Mouse (Mus musculus) retina, postnatal 1 day (tissue): ENCODE results near the gene B4galt4.
A peak's percentile ranks its signal among the peaks of the same experiment; 100 is the strongest.

ENCODE experiments used
- DNase-seq: peaks from one replicate; pipeline ENCODE4 v3.0.0-alpha.2; 2012

Gene B4galt4

DNA sequence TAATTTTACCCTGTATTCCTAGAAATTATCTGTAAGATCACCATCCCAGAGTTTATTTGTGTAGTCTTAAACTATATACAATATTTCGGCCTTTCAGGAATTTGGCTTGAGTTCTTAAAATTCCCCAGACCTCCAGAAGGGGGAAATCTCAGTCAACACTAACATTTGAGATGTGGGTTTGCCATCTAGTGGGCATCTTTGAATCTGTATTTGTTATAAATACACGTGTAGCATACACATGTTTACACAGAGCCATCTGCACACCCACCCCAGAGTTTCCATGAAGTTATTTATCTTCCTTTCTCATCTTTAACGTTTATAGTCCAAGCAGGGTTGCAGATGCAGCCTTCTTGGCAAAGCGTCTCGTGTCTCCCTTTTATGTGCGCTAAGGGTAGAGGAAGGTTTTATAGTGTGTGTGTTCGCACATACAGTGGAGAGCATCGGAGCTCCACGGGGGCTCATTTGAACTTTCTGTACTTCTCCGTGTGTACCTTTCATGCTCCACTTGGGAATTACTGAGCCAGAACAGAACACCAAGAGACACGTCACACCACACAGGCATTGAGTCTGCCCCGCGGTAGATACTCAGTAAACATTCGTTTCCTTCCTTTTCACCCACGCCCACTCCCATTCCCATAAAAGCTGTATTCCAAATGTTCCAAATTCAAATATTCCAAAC lies 12.3 kb upstream of the B4galt4 start:
- DNase-seq = peak; percentile 68

DNA sequence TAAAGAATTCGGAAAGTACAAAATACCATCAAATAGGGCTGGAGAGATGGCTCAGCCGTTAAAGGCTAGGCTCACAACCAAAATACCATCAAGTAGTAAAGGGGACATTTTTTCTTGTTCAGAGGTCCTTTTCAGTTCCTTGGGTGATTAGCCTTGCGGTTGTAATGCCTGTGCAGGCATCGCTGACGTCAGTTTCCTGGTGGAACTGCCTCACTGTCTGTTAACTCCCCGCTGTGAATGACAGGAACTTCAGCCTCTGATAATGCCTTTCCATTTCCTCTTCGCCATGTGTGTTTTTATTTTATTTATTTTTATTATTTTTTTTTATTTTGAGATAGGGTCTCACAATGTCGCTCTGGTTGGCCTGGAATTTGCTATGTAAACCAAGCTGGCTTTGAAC lies 11.1 kb upstream of the B4galt4 start:
- no peak for DNase-seq

DNA sequence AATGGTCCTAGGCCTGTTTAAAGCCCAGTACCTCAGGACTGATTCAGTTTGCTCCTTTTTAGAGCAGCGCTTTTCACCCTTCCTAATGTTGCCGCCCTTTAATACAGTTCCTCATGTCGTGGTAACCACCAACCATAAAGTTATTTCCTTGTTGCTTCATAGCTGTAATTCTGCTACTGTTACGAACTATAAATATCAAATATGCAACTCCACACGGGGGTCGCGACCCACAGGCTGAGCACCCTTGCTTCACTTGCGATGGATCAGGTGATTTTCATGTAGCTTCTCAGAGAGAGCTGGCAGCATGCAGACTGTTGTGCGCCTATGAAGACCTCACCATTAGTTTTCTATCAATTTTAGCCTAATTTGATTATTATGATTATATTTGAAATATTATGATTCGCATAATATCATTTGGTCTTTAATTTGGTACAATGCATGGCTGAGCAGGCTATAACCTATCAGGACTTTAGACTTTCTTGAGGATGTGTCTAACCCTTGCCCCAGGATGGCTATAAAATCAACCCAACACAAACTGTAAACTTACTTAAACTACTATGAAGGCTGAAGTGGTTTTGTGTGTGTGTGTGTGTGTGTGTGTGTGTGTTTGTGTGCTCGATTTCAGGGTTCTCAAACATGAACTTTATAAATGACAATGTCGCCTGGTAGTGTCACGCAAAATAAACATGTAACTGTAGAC lies 710 bp upstream of the B4galt4 start:
- DNase-seq = no peak

DNA sequence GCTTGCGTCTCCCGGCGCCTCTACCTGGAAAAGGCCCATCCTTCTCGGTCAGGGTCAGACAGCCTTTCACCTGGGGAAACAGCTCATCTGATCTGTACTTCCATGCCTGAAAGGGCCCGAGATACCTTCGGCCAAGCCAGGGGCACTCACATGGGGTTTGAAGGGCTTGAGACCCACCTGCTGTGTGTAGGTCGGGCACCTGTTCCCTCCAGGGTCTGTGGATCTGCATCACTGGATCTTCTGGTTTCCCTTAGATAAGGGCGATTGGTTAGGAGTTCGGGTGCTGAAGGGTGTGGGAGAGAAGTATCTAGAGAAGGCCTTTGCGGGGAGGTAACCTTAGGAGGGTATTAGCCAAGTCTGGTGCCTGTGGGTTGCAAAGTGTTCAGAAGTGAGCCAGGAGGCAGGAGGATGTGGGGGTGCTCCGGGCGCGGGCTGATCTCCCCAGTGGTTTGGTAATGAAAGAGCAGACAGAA lies 631 bp downstream of the B4galt4 start:
- peak; percentile 50 for DNase-seq

DNA sequence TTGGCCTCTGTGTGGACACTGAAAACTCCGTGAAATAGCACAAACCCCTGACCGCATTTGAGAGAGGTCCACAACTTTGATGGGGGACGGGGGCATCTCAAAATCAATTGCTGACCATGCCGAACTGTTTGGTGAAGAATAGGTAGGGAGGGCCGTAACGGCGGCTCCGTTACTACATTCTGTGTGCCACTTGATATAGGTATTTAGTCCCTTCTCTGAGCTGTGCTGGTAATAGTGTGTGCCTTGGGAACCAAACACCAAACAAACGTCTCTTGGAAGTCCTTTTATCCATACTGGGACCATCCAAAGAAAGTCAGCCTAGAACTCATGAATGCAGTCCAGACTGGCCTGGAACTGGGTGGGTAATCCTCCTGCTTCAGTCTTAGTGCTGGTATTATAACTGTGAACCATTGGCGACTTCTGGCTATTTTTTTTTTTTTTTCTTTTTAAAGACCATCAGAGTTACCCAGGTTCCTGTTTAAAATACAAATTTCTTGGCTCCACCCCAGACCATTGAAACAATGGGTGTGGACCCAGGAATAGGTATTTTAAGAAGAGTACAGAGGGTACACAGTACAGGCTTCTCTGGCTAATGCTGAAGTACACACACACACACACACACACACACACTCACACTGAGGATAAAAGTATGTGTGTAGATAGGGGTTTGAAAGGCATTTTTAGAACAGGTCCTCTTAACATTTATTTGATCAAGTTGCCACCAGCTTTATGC lies 2.0 kb downstream of the B4galt4 start:
- DNase-seq = no peak

DNA sequence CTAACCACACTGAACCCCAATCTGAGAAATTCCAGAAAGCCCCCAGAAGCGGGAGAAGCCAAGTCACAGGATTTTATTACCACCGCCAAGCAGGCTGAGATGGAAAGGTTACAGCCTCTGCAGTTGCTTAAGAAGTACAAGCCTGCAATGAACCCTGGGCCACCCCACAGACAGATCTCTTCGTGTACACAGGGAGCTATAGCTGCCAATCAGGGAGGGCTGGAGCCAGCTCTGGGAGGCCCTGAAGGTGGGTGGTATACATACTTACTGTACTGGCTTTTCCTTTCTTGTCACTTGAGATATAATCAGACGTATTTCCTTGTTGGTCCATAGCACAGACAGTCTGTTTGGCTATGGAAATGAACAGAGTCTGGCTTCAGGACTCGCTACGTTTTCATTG lies 8.7 kb downstream of the B4galt4 start:
- no peak for DNase-seq

DNA sequence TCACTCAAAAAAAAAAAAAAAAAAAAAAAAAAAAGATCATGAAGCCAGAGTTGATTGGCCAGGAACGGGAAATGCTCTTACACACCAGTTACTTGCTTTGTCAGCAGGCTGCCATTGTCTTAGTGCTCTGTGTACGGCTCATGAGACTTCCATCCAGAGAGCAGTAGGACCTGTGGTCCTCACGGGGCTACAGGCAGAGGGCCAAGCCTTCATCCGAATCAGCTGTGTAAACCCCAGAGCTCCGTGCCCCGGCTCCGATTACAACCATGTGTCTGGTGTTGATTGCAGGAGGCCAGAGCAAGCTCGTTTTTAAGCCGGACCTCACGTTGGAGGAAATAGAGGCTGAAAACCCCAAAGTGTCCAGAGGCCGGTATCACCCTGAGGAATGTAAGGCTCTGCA lies 11.6 kb downstream of the B4galt4 start:
- no peak for DNase-seq

DNA sequence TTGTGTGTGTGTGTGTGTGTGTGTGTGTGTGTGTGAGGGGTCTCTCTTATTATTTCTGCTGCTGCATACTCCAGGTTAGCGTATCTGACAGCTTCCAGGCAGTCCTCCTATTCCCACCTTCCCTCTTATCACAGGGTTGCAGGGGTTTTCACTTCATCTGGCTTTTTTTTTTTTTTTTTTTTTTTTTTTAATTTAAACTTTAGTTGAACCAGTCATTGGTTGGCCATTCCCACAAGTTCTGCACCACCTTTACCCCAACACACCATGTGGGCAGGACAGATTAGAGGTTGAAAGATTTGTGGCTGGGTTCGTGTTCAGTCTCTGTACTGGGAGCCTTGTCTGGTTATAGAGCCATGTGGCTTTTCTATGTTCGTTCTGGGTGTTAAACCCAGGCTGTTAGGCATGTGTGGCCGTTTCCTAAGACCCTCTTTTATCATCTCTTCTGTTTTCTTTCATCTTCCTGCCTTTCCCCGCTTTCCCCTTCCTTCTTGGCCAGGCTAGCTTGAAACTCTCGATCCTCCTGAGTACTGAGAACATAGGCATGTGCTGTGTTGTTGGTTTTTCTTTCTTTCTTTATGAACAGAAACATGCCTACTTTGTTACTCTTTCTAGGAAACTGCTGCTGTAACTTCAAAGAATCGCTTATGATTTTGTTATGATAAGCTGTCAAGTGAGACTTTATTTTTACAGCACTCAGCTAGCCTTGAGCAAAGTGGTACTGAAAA lies 13.6 kb downstream of the B4galt4 start:
- no peak for DNase-seq

DNA sequence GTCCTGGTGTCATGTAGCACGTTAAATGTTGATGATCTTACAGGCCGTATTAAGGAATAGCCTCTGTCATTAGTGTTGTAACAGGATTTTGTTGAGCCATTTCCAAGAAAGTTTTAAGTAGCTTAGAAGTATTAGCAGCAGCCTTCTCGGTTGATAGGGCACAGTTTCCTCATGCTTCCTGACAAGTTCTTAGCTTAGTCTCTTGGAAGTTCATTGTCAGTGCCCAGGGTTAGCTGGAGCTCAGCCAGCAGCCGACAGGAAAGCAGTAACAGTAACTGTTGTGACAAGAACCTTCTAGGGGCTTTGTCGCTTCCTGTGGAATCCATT lies 14.1 kb downstream of the B4galt4 start:
- peak; percentile 67 for DNase-seq

DNA sequence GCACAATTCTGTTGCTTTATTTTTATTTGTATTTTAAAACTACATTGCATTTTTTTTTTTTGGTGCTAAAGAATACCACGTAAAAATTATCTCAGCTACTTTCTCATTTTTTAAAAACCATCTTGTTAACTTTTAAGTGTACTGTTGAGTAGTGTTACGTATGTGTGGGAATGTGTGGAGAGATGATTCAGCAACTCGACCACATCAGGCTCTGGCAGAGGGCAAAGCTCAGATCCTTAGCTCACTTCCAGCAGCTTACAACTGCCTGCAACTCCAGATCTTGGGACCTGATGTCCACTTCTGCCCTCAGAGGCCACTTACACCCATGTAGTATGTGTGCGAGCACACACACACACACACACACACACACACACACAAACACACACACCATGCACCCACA lies 14.5 kb downstream of the B4galt4 start:
- DNase-seq = no peak

DNA sequence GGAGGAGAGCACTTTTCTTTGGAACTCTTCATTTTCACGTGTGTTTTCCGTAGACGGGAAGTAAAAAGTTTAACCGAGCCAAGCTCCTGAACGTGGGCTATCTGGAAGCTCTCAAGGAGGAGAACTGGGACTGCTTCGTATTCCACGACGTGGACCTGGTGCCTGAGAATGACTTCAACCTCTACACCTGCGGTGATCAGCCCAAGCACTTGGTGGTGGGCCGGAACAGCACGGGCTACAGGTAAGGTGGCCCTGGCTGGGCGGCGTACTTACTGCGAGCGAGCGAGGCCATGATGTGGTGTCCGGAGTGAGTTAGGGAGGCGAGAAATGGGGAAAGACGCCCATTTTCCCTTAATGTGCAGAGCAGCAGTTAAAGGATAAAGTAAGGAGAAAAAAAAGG lies 15.6 kb downstream of the B4galt4 start:
- no peak for DNase-seq

DNA sequence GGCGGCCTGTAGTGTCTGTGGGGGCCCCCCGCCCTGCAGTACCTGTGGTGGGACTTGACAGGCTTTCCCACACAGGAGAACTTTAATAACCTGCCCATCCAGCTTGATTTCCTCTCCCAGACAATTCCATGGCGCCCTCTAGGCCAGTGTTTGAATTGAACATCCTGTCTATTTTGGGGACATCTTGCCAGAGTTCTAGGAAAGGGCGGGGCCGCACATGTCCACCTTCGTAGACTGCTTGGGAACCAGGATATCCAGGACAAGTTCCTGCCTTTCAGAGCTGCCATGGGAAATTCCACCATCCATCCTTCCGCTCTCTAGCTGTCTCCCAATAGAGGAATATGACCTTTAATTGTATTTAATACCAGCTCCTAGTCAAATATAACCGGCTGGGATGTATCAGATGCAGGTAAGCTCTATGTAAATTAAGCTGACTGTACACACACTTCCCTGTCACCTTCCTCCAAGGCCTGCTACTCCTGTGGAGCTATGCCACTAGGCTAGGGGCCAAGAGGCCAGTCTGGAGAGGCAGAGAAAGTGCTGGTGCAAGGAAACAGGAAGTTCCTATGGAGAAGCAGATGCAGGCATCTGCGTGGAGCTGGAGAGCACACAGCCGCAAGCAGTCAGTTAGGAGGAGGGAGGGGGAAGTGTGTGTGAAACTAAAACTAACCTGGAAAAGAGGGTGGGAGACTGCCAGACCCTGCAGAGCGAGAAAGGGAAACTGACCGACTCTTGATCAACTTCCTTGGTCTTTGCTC lies 16.2 kb downstream of the B4galt4 start:
- DNase-seq = no peak

DNA sequence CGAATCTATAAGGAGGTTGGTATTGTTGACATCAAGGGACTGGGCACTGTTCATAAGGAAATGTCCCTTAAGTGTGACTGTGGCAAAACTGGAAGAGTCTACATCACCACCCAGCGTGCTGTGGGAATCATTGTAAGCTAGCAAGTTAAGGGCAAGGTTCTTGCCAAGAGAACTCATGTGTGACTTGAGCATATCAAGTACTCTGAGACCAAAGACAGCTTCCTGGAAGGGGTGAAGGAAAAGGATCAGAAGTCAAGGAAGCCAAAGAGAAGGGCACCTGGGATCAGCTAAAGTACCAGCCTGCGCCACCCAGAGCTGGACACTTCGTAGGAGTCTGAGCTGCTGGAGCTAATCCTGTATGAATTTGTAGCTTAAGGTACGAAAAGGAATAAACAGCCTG lies 18.2 kb downstream of the B4galt4 start:
- DNase-seq = no peak

DNA sequence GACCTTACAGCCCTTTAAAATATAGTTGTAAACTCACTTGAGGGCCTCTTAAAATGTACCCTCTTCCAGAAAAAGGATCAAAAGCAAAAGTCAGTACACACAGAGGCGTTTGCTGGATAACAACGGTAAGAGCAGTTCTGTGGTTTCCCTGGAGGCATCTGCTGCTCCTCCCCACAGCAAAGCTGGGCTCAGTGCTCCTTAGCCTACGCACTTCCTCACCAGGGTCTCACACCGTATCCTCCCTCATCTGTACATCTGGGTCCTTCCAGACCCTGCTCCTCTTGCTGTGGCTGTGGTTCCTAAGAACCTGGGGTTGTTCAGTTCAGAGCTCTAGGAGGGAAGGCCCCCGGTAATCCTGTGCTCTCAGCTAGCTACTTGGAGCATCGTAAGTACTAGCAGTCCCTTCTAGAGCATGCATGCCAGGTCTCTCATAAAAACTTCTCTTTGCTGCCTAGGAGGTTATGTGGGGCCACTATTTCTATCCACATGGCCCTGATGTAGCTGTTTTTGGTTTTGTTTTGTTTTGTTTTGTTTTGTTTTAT lies 18.8 kb downstream of the B4galt4 start:
- DNase-seq = no peak

DNA sequence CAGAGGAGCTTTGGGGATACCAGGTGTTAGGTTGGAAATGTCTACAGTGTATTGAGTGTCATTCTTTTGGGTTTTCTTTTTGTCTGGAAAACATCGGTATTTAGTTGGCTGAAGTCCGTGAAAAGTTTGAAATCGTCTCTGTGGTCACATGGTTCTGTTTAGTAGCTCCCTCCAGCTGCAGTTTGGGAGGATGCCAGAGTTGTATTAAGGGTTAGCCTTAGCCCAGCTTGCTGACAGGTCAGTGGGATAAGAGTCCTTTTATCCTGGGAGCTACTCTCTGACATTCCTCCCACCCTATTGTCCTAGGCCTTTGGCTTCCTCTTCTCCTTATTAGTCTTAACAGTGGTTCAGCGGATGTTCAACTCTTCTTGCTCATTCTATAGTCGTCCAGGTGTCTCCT lies 19.9 kb downstream of the B4galt4 start:
- DNase-seq = no peak

DNA sequence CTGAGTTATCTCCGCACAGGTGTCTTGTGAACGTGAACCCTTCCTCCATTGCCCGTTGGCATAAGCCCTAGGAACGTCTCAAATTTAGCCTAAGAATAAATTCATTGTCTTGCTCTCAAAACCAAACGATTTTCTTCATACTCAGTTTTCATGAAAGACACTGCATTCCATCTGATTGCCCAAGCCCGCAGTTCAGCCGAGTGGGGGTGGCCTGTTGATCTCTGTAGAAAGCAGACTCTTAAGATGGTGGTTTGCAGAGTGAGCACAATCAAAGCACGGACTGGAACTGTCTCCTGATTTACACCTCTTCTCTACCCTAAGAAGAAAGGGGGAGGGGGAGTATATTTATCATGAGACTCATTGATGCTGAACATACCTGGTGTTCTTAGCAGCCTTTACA lies 20.3 kb downstream of the B4galt4 start:
- DNase-seq = no peak

DNA sequence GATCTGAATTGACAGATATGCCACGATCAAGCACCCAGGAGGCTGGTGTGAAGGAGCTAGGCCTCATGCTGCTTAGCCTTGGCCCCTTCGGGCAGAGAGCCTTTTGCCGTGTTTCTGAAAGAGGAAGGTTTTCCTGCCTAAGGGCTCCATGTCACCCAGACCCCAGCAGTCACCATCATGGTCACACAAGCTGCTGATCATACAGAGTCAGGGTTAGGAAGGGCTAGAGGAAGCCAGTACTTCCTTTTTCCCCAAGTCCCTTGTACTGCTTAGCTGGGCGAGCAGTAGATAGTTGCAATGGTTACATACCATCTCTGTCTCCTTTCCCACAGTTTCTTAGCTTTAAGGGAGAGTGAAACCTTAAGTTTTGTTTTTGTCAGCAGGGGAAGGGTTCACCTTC lies 21.4 kb downstream of the B4galt4 start:
- DNase-seq = no peak

DNA sequence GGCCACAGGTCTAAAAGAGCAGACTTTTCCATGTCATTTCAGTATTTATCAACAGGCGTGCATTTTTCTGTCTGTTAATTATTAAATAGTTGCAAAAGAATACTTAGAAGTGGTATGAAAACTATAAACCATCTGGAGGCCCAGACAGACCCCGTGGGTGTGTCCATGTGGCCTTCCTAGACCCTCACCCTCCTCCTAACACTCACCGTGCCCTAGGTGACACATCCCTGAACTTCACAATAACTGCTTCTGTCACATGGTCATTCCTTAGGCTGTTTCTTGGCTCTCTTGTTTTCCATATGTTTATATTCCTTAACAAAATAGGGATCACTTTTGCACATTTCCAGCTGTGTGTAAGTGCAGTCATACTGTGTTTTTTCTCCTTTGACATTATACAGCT lies 24.6 kb downstream of the B4galt4 start:
- DNase-seq = no peak

DNA sequence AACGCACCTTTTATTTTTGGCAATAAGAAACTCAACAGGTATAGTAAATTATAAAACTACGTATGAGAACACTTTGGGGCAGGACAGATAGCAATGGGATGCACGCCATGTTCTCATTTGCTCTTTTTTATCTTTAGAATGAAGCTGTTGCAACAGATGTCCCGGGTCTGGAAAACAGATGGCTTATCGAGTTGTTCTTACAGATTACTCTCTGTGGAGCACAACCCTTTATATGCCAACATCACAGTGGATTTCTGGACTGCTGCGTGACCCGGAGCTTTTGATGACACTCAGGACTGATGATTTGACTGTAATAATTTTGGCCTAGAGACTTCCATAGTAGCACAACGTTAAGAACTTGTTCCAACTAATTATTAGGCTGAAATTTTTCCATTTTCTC lies 25.7 kb downstream of the B4galt4 start:
- DNase-seq = no peak

DNA sequence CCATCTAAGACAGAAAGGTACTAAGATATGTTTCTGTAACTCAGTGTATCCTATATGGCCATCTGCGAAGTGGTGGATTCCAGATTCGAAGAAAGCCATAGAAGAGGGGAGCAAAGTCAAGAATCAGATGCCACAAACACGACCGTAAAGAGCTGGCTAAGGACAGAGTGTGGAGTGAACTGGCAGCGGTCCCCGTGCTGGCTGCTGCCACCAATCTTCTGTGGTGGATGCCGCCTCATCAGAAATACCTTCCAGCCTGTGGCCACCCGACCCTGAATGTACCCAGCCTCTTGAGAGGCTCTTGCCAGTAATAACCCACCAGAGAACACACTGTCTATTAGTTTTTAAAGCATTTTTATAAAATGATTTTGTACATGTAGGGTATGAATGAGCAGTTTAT lies 26.3 kb downstream of the B4galt4 start:
- no peak for DNase-seq

DNA sequence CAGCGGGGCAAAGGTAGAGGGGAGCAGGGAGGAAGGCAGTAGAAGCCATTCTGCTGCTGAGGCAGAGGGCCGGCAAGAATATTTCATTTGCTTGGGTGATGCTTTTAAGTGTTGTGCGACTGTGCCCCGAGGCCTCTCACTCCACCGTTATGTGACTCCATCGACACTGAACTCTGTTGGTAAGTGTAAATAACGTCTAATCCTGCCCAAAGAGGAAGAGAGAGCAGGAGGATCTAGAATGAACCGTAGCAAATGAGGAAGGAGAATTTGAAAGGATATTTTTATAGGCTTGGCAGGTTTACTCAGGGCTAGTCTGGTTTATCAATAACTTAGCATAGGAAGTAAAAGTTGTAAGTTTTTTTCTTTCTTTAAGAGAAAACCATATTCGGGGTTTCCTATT lies 27.5 kb downstream of the B4galt4 start:
- no peak for DNase-seq

DNA sequence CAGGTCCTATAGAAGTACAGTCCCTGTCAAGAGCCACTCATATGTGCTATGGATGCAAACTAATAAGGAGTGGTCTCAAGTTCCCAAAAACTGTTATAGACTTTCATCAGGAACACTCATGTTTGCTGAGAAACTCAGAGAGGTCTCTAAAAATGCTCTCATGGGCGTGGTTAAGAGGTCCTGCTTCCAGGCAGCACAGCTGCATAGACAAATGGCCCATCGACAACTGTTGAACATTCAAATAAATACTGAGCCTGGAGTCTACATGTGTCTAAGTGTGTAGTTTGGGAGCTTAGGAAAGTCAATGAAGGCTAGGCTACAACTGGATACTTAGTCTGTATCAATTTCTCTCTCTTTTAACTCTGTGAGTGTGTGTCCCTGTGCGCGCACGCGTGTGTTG lies 29.1 kb downstream of the B4galt4 start:
- DNase-seq = no peak
